Mouse (Mus musculus): Measurements from ENCODE around the gene Sctr. TPM values are rescaled to one million over a fixed set of nuclear protein-coding genes. Genes with fewer than 3 reads are reported as not detected.

The Sctr gene
- polyA plus RNA-seq, 1 experiment from 2014 or later = 0.26 TPM

- no peak overlapping the region for H3K4me3 ChIP-seq
- peaks cover 17% of the 10 kb centered on the region for H3K27me3 ChIP-seq
- ATAC-seq (ENCODE audit: insufficient number of reproducible peaks, low FRiP score, low TSS enrichment, low read depth) = no peak
- H3K9me3 ChIP-seq = no peaks in the 10 kb centered on the region
- H3K36me3 ChIP-seq = no peaks in the 10 kb centered on the region
- 82% methylated on average over 12 of the region's 12 CpGs for WGBS
- H3K27ac ChIP-seq = no peak overlapping the region
- peaks cover 12% of the 10 kb centered on the region for H3K4me1 ChIP-seq
- no peak overlapping the region for H3K4me2 ChIP-seq
- no peak overlapping the region for H3K9ac ChIP-seq
These were observed 5.9 kb downstream of the Sctr start for GRCm38 (mm10) chr1:120012638-120013037.

GRCm38 (mm10) chr1:120013111-120013510 is 6.4 kb downstream of the Sctr start:
- Histone ChIP-seq H3K9ac (no peak overlapping the region), H3K27ac (no peak overlapping the region), H3K4me1 (peaks cover 7% of the 10 kb centered on the region), H3K4me3 (no peak overlapping the region), H3K36me3 (no peaks in the 10 kb centered on the region), H3K9me3 (no peaks in the 10 kb centered on the region), H3K4me2 (no peak overlapping the region), H3K27me3 (peaks cover 13% of the 10 kb centered on the region)
- no peak for ATAC-seq (ENCODE audit: insufficient number of reproducible peaks, low FRiP score, low TSS enrichment, low read depth)

- Histone ChIP-seq H3K9me3 (no peaks in the 10 kb centered on the region), H3K4me2 (no peak overlapping the region), H3K4me3 (no peak overlapping the region), H3K27ac (no peak overlapping the region), H3K4me1 (no peaks in the 10 kb centered on the region), H3K36me3 (no peaks in the 10 kb centered on the region), H3K9ac (no peak overlapping the region), H3K27me3 (no peaks in the 10 kb centered on the region)
- 70% methylated on average over 2 of the region's 2 CpGs for WGBS
- ATAC-seq (ENCODE audit: insufficient number of reproducible peaks, low FRiP score, low TSS enrichment, low read depth) = no peak
These were observed 9.5 kb downstream of the Sctr start for GRCm38 (mm10) chr1:120016240-120016639.

GRCm38 (mm10) chr1:120018900-120019299 is 12.2 kb downstream of the Sctr start:
- Histone ChIP-seq H3K9me3 (no peaks in the 10 kb centered on the region), H3K4me3 (no peak overlapping the region), H3K27ac (no peak overlapping the region), H3K9ac (no peak overlapping the region), H3K36me3 (no peaks in the 10 kb centered on the region), H3K4me2 (no peak overlapping the region), H3K27me3 (no peaks in the 10 kb centered on the region), H3K4me1 (no peaks in the 10 kb centered on the region)
- WGBS = 60% methylated on average over 3 of the region's 3 CpGs
- no peak for ATAC-seq (ENCODE audit: insufficient number of reproducible peaks, low FRiP score, low TSS enrichment, low read depth)

- Histone ChIP-seq H3K27me3 (no peaks in the 10 kb centered on the region), H3K27ac (no peak overlapping the region), H3K9me3 (no peaks in the 10 kb centered on the region), H3K4me3 (no peak overlapping the region), H3K4me1 (no peaks in the 10 kb centered on the region), H3K36me3 (no peaks in the 10 kb centered on the region), H3K4me2 (no peak overlapping the region), H3K9ac (no peak overlapping the region)
- WGBS = 88% methylated on average over 12 of the region's 12 CpGs
- no peak for ATAC-seq (ENCODE audit: insufficient number of reproducible peaks, low FRiP score, low TSS enrichment, low read depth)
These were observed 12.7 kb downstream of the Sctr start for GRCm38 (mm10) chr1:120019428-120019827.

- no peaks in the 10 kb centered on the region for H3K9me3 ChIP-seq
- no peaks in the 10 kb centered on the region for H3K36me3 ChIP-seq
- no peaks in the 10 kb centered on the region for H3K27me3 ChIP-seq
- no peak for ATAC-seq (ENCODE audit: insufficient number of reproducible peaks, low FRiP score, low TSS enrichment, low read depth)
- H3K4me2 ChIP-seq = no peak overlapping the region
- H3K4me1 ChIP-seq = no peaks in the 10 kb centered on the region
- H3K4me3 ChIP-seq = no peak overlapping the region
- WGBS = 61% methylated on average over 7 of the region's 7 CpGs
- H3K9ac ChIP-seq = no peak overlapping the region
- H3K27ac ChIP-seq = no peak overlapping the region
These were observed 13.7 kb downstream of the Sctr start for GRCm38 (mm10) chr1:120020322-120020897.

- WGBS = 89% methylated on average over 17 of the region's 17 CpGs
- no peak overlapping the region for H3K9ac ChIP-seq
- no peaks in the 10 kb centered on the region for H3K36me3 ChIP-seq
- ATAC-seq (ENCODE audit: insufficient number of reproducible peaks, low FRiP score, low TSS enrichment, low read depth) = no peak
- no peaks in the 10 kb centered on the region for H3K9me3 ChIP-seq
- H3K4me3 ChIP-seq = no peak overlapping the region
- H3K27me3 ChIP-seq = no peaks in the 10 kb centered on the region
- H3K4me2 ChIP-seq = no peak overlapping the region
- no peak overlapping the region for H3K27ac ChIP-seq
- no peaks in the 10 kb centered on the region for H3K4me1 ChIP-seq
These were observed 15.3 kb downstream of the Sctr start for GRCm38 (mm10) chr1:120021951-120022350.

GRCm38 (mm10) chr1:120024331-120025049 is 17.8 kb downstream of the Sctr start:
- Histone ChIP-seq H3K9ac (no peak overlapping the region), H3K9me3 (no peaks in the 10 kb centered on the region), H3K27me3 (no peaks in the 10 kb centered on the region), H3K4me1 (peaks cover 5% of the 10 kb centered on the region), H3K4me3 (no peak overlapping the region), H3K4me2 (no peak overlapping the region), H3K36me3 (no peaks in the 10 kb centered on the region), H3K27ac (no peak overlapping the region)
- ATAC-seq (ENCODE audit: insufficient number of reproducible peaks, low FRiP score, low TSS enrichment, low read depth) = no peak
- WGBS = 48% methylated on average over 10 of the region's 10 CpGs

GRCm38 (mm10) chr1:120025050-120025439 is 18.4 kb downstream of the Sctr start:
- H3K27ac ChIP-seq = no peak overlapping the region
- H3K4me1 ChIP-seq = peaks cover 5% of the 10 kb centered on the region
- H3K9me3 ChIP-seq = no peaks in the 10 kb centered on the region
- 19% methylated on average over 2 of the region's 2 CpGs for WGBS
- no peaks in the 10 kb centered on the region for H3K27me3 ChIP-seq
- H3K9ac ChIP-seq = no peak overlapping the region
- no peak overlapping the region for H3K4me3 ChIP-seq
- H3K36me3 ChIP-seq = no peaks in the 10 kb centered on the region
- H3K4me2 ChIP-seq = no peak overlapping the region
- ATAC-seq (ENCODE audit: insufficient number of reproducible peaks, low FRiP score, low TSS enrichment, low read depth) = no peak

GRCm38 (mm10) chr1:120027693-120028092 is 21.0 kb downstream of the Sctr start:
- ATAC-seq (ENCODE audit: insufficient number of reproducible peaks, low FRiP score, low TSS enrichment, low read depth) = no peak
- peaks cover 5% of the 10 kb centered on the region for H3K4me1 ChIP-seq
- 53% methylated on average over 4 of the region's 4 CpGs for WGBS
- no peaks in the 10 kb centered on the region for H3K36me3 ChIP-seq
- H3K4me3 ChIP-seq = no peak overlapping the region
- H3K9ac ChIP-seq = 0 out of 2 replicates have a peak overlapping the region, but pooled peaks have one; percentile 0
- H3K4me2 ChIP-seq = no peak overlapping the region
- no peaks in the 10 kb centered on the region for H3K9me3 ChIP-seq
- H3K27me3 ChIP-seq = no peaks in the 10 kb centered on the region
- H3K27ac ChIP-seq = no peak overlapping the region

GRCm38 (mm10) chr1:120030474-120030873 is 23.8 kb downstream of the Sctr start:
- Histone ChIP-seq H3K4me3 (no peak overlapping the region), H3K27ac (no peak overlapping the region), H3K4me2 (no peak overlapping the region), H3K9me3 (no peaks in the 10 kb centered on the region), H3K9ac (no peak overlapping the region), H3K27me3 (no peaks in the 10 kb centered on the region), H3K36me3 (no peaks in the 10 kb centered on the region), H3K4me1 (peaks cover 10% of the 10 kb centered on the region)
- no peak for ATAC-seq (ENCODE audit: insufficient number of reproducible peaks, low FRiP score, low TSS enrichment, low read depth)
- WGBS = 80% methylated on average over 3 of the region's 3 CpGs

- no peak overlapping the region for H3K27ac ChIP-seq
- WGBS = 42% methylated on average over 10 of the region's 10 CpGs
- no peak overlapping the region for H3K4me2 ChIP-seq
- 0 out of 2 replicates have a peak, but pooled peaks cover 5% of the 10 kb centered on the region for H3K4me1 ChIP-seq
- no peak for ATAC-seq (ENCODE audit: insufficient number of reproducible peaks, low FRiP score, low TSS enrichment, low read depth)
- H3K4me3 ChIP-seq = no peak overlapping the region
- H3K36me3 ChIP-seq = no peaks in the 10 kb centered on the region
- no peaks in the 10 kb centered on the region for H3K9me3 ChIP-seq
- no peak overlapping the region for H3K9ac ChIP-seq
- H3K27me3 ChIP-seq = no peaks in the 10 kb centered on the region
These were observed 26.2 kb downstream of the Sctr start for GRCm38 (mm10) chr1:120032804-120033468.

Measured in limb, embryonic 15.5 days (tissue).